Mouse (Mus musculus): ENCODE measurements around the gene Mid1.
"Not testable (repeated sequence)": the region's sequence is repeated elsewhere in the genome, so short reads cannot be mapped to it uniquely, and the experiment has no call there.

Mid1 gene

DNA sequence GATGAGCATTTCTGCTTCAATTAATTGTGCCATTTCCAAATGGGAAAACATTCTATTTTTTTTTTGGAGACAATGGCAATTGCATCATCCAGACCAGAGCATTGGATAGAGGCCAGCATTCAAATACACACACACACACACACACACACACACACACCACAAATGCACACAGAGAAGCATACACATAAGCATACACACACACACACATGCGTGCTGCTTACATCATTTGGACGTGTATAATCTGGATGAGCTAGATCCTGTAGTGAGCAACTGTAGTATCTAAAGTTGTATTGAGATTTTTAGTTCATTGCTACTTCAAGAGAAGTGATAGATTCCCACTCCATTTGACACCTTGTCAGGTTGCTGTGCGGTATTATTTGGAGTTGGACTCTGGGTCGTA is 289.5 kb downstream of the Mid1 start:
- not testable (repeated sequence) for DNase-seq

GRCm38 (mm10) chrX:169974974-169975373 is 290.0 kb downstream of the Mid1 start:
- not testable (repeated sequence) for DNase-seq

GRCm38 (mm10) chrX:169975681-169976131 is 290.7 kb downstream of the Mid1 start:
- DNase-seq, result not testable (repeated sequence)

DNA sequence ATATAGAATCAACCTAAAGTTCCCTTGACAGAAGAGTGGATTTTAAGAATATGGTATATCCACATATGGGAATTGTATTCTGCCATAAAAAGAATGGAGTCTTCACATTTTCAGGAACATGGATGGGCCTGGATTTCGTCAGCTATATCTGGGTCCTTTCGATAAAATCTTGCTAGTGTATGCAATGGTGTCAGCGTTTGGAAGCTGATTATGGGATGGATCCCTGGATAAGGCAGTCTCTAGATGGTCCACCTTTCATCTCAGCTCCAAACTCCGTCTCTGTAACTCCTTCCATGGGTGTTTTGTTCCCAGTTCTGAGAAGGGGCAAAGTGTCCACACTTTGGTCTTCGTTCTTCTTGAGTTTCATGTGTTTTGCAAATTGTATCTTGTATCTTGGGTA is 291.3 kb downstream of the Mid1 start:
- DNase-seq, result not testable (repeated sequence)

GRCm38 (mm10) chrX:169977856-169978435 is 292.9 kb downstream of the Mid1 start:
- DNase-seq, result not testable (repeated sequence)

DNA sequence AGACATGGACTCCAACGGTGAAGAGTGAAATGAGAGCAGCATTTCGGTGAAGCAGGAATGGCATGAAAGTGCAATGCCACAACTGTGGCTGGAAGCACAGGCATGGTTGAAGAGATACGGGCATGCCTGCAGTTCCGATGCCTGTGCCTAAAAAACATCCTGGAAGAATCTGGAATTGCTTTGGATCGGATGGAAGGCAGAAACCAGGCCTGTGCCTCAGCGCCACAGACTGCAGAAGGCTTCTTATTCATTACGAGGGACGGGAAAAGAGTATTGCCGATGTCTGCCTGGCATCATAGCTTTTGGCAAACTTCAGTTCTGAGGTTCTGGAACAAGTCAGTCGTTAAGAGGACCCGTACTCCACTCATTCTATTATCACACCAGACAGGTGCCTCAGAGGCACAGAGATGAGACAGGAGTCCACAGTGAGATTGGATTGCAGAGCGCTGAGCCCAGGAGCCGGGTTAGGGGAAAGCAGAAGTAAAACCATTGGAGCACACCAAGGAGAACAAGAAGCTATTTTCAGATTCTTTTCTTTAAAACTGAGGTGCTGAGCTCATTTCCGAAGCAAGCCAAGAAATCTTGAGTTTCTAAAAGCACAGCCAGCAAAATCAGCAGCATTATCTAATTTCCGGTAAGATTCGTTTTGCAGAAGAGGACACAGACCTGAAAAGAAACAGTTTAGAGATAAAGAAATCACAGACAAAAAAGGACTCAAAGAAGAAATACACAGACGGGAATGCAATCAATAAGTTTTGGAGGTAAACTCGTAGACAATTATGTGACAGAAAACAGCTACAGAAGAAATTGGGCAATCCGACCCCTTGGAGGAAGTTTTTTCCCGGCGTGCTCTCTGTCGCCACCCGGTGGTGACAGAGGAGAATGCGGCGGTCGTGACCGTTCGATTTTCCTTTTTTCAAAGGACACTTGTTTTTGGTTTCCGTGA is 293.7 kb downstream of the Mid1 start:
- DNase-seq, result peak; percentile 84

DNA sequence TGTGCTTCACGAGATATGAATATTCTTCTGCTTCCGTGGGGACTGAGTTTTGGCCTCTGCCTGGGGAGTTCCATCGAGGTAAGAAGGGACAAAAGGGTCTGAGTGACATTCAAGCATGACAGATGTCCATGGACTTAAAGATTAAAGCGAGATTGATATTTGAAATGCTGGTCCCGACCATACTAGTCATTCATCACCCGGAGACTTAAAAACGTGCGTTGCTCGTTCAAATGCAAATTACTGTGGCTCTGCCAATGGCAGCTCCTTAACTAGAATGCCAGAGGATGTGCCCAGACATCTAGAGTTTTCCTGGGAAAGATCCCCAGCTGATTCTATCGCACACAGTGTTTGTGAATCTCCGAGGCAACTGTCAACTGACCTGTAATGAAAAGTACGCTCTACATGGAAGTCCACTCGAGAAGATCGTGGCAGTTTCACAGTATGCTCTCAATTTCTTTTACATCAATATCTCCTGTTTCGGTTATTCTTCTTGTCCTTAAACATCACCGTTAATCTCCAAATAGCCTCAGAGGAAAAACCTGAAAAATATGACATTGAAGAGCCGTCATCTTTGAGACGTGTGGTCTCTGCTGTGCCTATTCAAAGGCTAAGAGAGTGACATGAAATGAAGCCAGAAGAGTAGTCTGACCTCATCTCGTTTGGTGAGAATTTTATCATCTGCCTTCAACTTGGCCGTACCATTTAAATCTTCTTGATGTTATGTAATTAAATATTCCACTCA is 294.6 kb downstream of the Mid1 start:
- DNase-seq, result not testable (repeated sequence)

DNA sequence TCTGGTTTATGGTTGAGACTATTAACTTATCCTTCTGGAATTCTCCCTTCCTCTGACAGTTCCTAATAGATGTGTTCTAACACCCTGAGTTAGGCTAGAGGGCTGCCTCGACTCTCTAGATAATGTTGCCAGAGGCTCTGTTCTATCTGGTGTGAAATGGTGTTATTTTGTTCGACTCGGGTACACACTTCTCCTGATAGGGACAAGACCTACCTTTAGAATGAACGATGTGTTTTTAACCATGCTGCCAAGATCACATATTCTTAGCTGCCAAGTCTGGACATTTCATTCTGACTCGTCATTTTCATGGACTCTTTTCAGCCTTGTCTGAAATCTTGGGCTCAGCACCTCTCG is 295.2 kb downstream of the Mid1 start:
- DNase-seq, result not testable (repeated sequence)

DNA sequence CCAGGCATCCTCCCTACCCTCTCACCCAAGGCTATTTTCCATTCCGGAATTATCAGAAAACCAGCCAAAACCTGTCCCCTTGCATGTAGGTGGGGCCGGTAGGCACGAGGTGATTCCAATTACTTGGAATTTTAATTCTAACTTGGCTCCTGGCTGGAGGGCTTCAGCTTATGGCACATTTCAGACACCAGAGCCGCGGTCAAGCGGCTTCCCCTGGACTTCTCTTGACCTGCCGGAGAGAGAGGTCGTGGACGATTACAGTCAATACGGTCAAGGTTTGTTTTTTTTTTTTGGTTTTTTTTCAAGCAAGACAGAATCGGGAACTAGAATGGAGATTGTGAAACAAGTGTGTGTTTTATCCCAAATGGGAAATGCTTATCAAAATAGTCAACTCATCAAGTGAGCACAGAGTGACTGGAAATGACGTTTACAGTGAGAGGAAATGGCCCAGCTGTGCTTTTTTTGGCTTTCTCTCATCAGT is 295.9 kb downstream of the Mid1 start:
- DNase-seq, result no peak

- not testable (repeated sequence) for DNase-seq
Observed at GRCm38 (mm10) chrX:169981761-169982181, 296.8 kb downstream of the Mid1 start.

GRCm38 (mm10) chrX:169982606-169983400 is 297.8 kb downstream of the Mid1 start:
- not testable (repeated sequence) for DNase-seq

DNA sequence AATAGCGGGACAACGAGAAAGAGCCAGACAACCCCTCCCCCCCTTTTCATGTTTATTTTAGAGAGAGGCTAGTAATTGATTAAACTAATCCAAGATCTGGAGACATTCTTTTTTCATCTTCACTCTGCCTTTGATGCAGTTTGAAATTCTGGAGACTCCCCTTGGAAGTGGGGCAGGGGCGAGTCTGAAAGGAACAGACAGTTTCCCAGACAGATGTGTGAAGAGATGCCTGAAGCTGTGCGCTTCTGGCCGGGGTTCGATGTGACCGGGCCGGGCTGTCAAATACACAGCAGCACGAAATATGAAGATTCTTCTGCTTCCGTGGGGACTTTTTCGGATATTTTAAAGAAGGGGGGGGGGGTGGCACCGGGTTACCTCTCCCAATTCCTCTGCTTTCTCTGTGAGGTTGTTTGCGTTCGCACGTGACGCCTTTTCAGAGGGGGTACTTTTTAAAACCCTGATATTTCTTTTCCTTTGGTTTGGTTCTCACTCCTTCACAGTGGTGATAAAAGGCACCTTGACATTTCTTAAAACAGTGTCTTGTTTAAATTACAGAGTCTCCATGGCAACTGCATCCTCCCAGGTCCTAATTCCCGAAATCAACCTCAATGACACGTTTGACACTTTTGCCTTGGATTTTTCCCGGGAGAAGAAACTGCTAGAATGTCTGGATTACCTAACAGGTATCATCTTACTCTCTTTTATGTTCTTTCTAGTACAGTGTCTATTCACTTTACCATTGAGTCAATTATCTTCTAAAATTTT is 298.6 kb downstream of the Mid1 start:
- not testable (repeated sequence) for DNase-seq

DNA sequence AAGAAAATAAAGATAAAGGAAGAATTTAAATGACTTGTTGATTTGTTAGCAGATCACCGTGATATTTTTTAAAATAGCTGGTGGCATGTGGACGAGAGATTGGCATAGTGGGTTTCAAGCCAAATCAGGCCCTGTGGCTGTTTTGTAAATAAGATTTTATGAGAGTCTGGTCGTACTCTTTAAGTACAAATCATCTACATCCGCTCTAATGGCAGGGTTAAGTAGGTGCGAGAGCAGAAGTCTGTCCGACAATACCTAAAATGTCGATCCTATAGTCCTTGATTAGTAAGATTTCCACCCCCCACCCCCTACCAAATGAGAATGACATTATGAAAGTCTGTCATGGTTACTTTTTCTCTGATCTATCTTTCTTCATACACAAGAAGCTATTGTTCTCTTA is 299.3 kb downstream of the Mid1 start:
- DNase-seq, result not testable (repeated sequence)

GRCm38 (mm10) chrX:169984853-169985252 is 299.9 kb downstream of the Mid1 start:
- not testable (repeated sequence) for DNase-seq

GRCm38 (mm10) chrX:169985796-169986195 is 300.8 kb downstream of the Mid1 start:
- not testable (repeated sequence) for DNase-seq

DNA sequence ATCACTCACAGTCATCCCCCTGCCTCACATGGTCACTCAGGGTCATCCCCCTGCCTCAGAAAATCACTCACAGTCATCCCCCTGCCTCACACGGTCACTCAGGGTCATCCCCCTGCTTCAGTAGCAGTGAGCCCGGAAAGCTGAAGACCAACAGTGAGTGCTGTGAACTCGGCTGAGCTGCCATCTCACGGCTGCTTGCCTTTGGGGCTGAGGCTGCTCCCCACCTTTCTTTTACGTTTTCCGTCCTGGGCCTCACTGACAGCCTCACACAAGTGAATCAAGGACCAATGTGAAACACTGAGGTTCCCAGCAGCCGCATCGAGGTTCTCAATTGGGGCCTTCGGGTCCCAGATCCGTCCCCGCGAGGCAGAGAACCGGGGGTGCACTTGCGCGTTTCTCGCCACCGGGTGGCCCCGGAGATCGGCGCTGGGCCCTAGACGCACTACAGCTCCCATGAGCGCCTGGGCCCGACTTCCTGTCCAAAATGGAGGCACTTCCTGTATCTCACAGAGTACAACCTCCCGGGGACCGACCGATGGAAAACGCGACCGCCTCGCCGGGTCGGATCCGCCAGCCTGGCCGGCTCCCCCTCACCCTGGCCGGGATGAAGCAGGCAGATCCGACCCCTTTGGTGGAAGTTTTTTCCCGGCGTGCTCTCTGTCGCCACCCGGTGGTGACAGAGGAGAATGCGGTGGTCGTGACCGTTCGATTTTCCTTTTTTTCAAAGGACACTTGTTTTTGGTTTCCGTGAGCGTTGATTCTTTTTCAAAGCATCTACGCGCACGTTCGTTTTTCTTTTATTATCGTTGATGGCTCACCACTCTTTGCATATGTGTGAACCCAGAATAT is 301.7 kb downstream of the Mid1 start:
- DNase-seq, result peak; percentile 87

- peak; percentile 65 for DNase-seq
Observed at GRCm38 (mm10) chrX:169987368-169987837, 302.4 kb downstream of the Mid1 start.

- peak; percentile 56 for DNase-seq
Observed at GRCm38 (mm10) chrX:169988571-169989218, 303.7 kb downstream of the Mid1 start.

DNA sequence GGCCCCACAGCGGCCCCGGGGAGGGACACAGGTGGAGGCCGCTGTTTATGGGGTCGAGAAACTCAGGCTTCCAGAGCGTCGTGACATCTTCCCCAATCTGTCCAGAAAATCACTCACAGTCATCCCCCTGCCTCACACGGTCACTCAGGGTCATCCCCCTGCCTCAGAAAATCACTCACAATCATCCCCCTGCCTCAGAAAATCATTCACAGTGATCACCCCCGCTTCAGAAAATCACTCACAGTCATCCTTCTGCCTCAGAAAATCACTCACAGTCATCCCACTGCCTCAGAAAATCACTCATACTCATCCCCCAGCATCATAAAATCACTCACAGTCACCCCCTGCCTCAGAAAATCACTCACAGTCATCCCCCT is 304.2 kb downstream of the Mid1 start:
- not testable (repeated sequence) for DNase-seq

Data from right cerebral cortex, postnatal 4 days (tissue).